Mouse (Mus musculus): ENCODE results near the gene Oasl2. TPM values are rescaled to one million over a fixed set of nuclear protein-coding genes. Genes with fewer than 3 reads are reported as not detected.
A peak's percentile ranks its signal among the peaks of the same experiment; 100 is the strongest.
"Not testable (repeated sequence)": the region's sequence is repeated elsewhere in the genome, so short reads cannot be mapped to it uniquely, and the experiment has no call there.

The Oasl2 gene
- total RNA-seq (2021) = 1 to 10 TPM in 1 of 2 experiments, under 1 TPM in 1; 0.64 to 1.4 TPM
- long read RNA-seq, experiment 1 = 0 reads
- long read RNA-seq, experiment 2 = 0 reads

GRCm38 (mm10) chr5:114896688-114897373 lies at the start of gene Oasl2:
Gene Oasl2 (plus strand): TSS chr5:114896936.
- DNase-seq (ENCODE audit: low spot score in 2 of 2) = no peak

GRCm38 (mm10) chr5:114851565-114852236 lies 45.0 kb upstream of the Oasl2 start:
- no peak for DNase-seq (ENCODE audit: low spot score in 2 of 2)

GRCm38 (mm10) chr5:114853364-114853763 lies 43.4 kb upstream of the Oasl2 start, which contains the start of gene 4930519G04Rik:
Gene 4930519G04Rik (plus strand): TSS chr5:114853664.
- not testable (repeated sequence) for DNase-seq (ENCODE audit: low spot score in 2 of 2)

- DNase-seq (ENCODE audit: low spot score in 2 of 2) = no peak
Observed at GRCm38 (mm10) chr5:114858582-114858981, 38.2 kb upstream of the Oasl2 start, which contains the start of gene Gm9936. Gene Gm9936 (minus strand): TSS chr5:114858682.

GRCm38 (mm10) chr5:114859253-114859652 lies 37.5 kb upstream of the Oasl2 start:
- DNase-seq (ENCODE audit: low spot score in 2 of 2) = peak; percentile 67 to 71

GRCm38 (mm10) chr5:114861730-114862129 lies 35.0 kb upstream of the Oasl2 start:
- no peak for DNase-seq (ENCODE audit: low spot score in 2 of 2)

GRCm38 (mm10) chr5:114864813-114865212 lies 31.9 kb upstream of the Oasl2 start:
- DNase-seq (ENCODE audit: low spot score in 2 of 2) = no peak

GRCm38 (mm10) chr5:114865279-114865678 lies 31.5 kb upstream of the Oasl2 start:
- no peak for DNase-seq (ENCODE audit: low spot score in 2 of 2)

GRCm38 (mm10) chr5:114875858-114876257 lies 20.9 kb upstream of the Oasl2 start:
- DNase-seq (ENCODE audit: low spot score in 2 of 2) = no peak

GRCm38 (mm10) chr5:114876331-114876730 lies 20.4 kb upstream of the Oasl2 start:
- no peak for DNase-seq (ENCODE audit: low spot score in 2 of 2)

GRCm38 (mm10) chr5:114877487-114877886 lies 19.2 kb upstream of the Oasl2 start:
- no peak for DNase-seq (ENCODE audit: low spot score in 2 of 2)

- no peak for DNase-seq (ENCODE audit: low spot score in 2 of 2)
Observed at GRCm38 (mm10) chr5:114879399-114879798, 17.3 kb upstream of the Oasl2 start.

- not testable (repeated sequence) for DNase-seq (ENCODE audit: low spot score in 2 of 2)
Observed at GRCm38 (mm10) chr5:114882319-114882718, 14.4 kb upstream of the Oasl2 start.

- no peak for DNase-seq (ENCODE audit: low spot score in 2 of 2)
Observed at GRCm38 (mm10) chr5:114883022-114883421, 13.7 kb upstream of the Oasl2 start.

- no peak for DNase-seq (ENCODE audit: low spot score in 2 of 2)
Observed at GRCm38 (mm10) chr5:114886801-114887200, 9.9 kb upstream of the Oasl2 start.

GRCm38 (mm10) chr5:114888995-114889394 lies 7.7 kb upstream of the Oasl2 start:
- no peak for DNase-seq (ENCODE audit: low spot score in 2 of 2)

- DNase-seq (ENCODE audit: low spot score in 2 of 2) = no peak
Observed at GRCm38 (mm10) chr5:114895542-114895941, 1.2 kb upstream of the Oasl2 start.

- DNase-seq (ENCODE audit: low spot score in 2 of 2) = no peak
Observed at GRCm38 (mm10) chr5:114897374-114897793, 648 bp downstream of the Oasl2 start.

GRCm38 (mm10) chr5:114898857-114899256 lies 2.1 kb downstream of the Oasl2 start:
- no peak for DNase-seq (ENCODE audit: low spot score in 2 of 2)

GRCm38 (mm10) chr5:114902413-114902812 lies 5.7 kb downstream of the Oasl2 start:
- peak in 1 of 2 experiments; percentile 31 for DNase-seq (ENCODE audit: low spot score in 2 of 2)

GRCm38 (mm10) chr5:114908598-114909305 lies 12.0 kb downstream of the Oasl2 start:
- no peak for DNase-seq (ENCODE audit: low spot score in 2 of 2)

- no peak for DNase-seq (ENCODE audit: low spot score in 2 of 2)
Observed at GRCm38 (mm10) chr5:114913686-114914085, 16.9 kb downstream of the Oasl2 start.
